Mouse (Mus musculus) hindbrain, postnatal 0 days (tissue): Measurements from ENCODE around the gene Sh3bp5. TPM values are rescaled to one million over a fixed set of nuclear protein-coding genes. Genes with fewer than 3 reads are reported as not detected.
A peak's percentile ranks its signal among the peaks of the same experiment; 100 is the strongest.

Source experiments
- ATAC-seq: fragments of 200-750 bp; cut with Nextera tagmentation; 2 replicates; pipeline ENCODE4 v1.8.0; 2017; ENCODE audit warnings: mild to moderate bottlenecking, moderate TSS enrichment, moderate library complexity
- DNase-seq: peaks from one replicate; pipeline ENCODE4 v3.0.0-alpha.2; 2015; ENCODE audit warnings: low spot score
- H3K27ac ChIP-seq: fragments of 300-500 bp; sonication (generic); 2 replicates; pipeline ENCODE4 v1.5.1; 2014; ENCODE audit warnings: mild to moderate bottlenecking
- H3K27me3 ChIP-seq: fragments of 300-500 bp; sonication (generic); 2 replicates; pipeline ENCODE4 v1.6.1; 2014; ENCODE audit warnings: low read length, mixed read lengths; ENCODE audit not compliant: insufficient read depth
- H3K36me3 ChIP-seq: fragments of 300-500 bp; sonication (generic); 2 replicates; pipeline ENCODE4 v1.6.1; 2014; ENCODE audit warnings: low read length, mixed read lengths; ENCODE audit not compliant: insufficient read depth
- H3K4me1 ChIP-seq: fragments of 300-500 bp; sonication (generic); 2 replicates; pipeline ENCODE4 v1.6.1; 2014; ENCODE audit warnings: antibody characterized with exemption, low read length, mixed read lengths; ENCODE audit not compliant: insufficient read depth
- H3K4me2 ChIP-seq: fragments of 300-500 bp; sonication (generic); 2 replicates; pipeline ENCODE4 v1.6.1; 2014; ENCODE audit warnings: low read depth, mild to moderate bottlenecking, low read length, moderate library complexity, mixed read lengths
- H3K4me3 ChIP-seq: fragments of 300-500 bp; sonication (generic); 2 replicates; pipeline ENCODE4 v1.5.1; 2014; ENCODE audit warnings: low read length
- H3K9ac ChIP-seq: fragments of 300-500 bp; sonication (generic); replicated peaks from 2 replicates; pipeline ENCODE4 v1.6.1; 2014; ENCODE audit warnings: mild to moderate bottlenecking, low read length, moderate library complexity, mixed read lengths
- H3K9me3 ChIP-seq: fragments of 300-500 bp; sonication (generic); 2 replicates; pipeline ENCODE4 v1.6.1; 2016; ENCODE audit warnings: low read length, mixed read lengths
- CTCF ChIP-seq: IDR thresholded peaks from 2 replicates; pipeline ENCODE4 v1.5.1; 2016; ENCODE audit warnings: antibody characterized with exemption, control low read depth, low read depth
- WGBS: fragments of 180-500 bp; shearing (Covaris S2); extraction: QIAGEN DNeasy Blood & Tissue Kit; methylation state at CpG from one replicate; pipeline ENCODE4 v1.1.7; 2014; 5-methylcytosine and 5-hydroxymethylcytosine counted together
- polyA plus RNA-seq: library from polyadenylated mRNA; unstranded; fragments of >200 nt; fragmentation: Nextera tagmentation; extraction: Ambion mirVana; gene quantifications from 2 replicates; pipeline ENCODE4 v1.2.1, GENCODE M21; 2015
- total RNA-seq: library from RNA; depleted of rRNA; stranded (reverse); fragments of >200 nt; gene quantifications from 2 replicates; pipeline ENCODE4 v1.2.3, GENCODE M21; 2014

Sh3bp5 gene
- total and polyA plus RNA-seq, 2 experiments from 2014 or later = 41.6 to 149 TPM

DNA sequence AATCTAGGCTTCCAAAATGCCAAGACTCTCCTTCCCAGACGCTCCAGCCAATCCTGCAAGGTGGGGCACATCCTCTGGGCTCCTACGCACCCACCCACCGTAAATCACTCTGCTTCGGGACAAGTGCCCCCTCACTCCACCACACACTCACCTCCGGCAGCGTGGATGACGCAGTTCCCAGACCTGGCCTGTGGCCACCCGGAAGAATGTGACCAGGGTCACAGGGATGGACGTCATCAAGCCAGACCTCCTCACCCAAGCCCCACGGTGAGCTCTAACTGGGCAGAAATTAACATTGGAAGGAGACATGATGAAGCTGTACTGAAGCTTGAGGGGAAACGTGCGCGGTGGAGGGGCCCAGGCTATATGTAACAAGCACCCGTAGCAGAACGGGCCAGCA is 28.7 kb downstream of the Sh3bp5 start:
- H3K27me3 ChIP-seq = no peaks in the 10 kb centered on the region
- TF ChIP-seq CTCF = no peak
- no peaks in the 10 kb centered on the region for H3K9me3 ChIP-seq
- H3K36me3 ChIP-seq = no peaks in the 10 kb centered on the region; the same call in 1 of the 2 replicates
- WGBS = 85% methylated on average over 15 of the region's 15 CpGs
- DNase-seq (no peak), ATAC-seq (no peak)
- H3K4me3 ChIP-seq = no peak overlapping the region
- no peak overlapping the region for H3K27ac ChIP-seq
- H3K9ac ChIP-seq = no peak overlapping the region
- H3K4me2 ChIP-seq = no peak overlapping the region
- H3K4me1 ChIP-seq = no peaks in the 10 kb centered on the region; the same call in 1 of the 2 replicates

DNA sequence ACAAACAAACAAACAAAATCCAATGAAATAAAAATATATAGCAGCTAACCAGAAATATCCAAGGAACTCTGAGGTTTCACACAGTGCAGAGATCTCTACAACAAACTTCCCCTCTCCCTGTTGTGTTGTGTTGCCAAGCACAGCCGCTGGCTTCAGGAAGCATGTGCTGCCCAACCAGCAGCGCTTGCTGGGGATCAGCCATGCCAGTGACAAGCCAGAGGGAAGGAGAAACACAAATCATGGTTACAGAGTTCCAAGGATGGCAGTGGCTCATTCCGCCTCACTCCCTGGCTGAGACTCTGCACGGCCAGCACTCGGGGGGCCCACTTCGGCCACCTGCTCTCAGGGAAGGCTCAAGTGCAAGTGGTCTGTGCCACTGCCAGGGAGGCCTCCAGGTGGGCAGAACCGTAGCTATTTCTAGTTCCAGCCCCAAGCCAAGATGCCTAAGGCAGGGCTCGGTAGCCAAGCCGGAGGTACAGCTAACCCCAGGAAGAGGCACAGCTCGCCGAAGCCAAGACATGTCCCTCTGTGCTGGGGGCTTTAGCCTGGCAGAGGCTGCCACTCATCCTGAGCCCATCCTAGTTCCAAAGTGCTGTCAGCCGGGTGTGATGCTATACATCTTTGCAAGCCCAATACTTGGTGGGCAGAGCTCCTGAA is 29.6 kb downstream of the Sh3bp5 start:
- 45% methylated on average over 12 of the region's 12 CpGs for WGBS
- Histone ChIP-seq H3K27me3 (no peaks in the 10 kb centered on the region), H3K9me3 (no peaks in the 10 kb centered on the region), H3K4me1 (no peaks in the 10 kb centered on the region; the same call in 1 of the 2 replicates), H3K4me3 (no peak overlapping the region), H3K27ac (peak overlapping the region; percentile 49; the same call in 1 of the 2 replicates), H3K4me2 (no peak overlapping the region), H3K9ac (0 out of 2 replicates have a peak overlapping the region, but pooled peaks have one; percentile 15), H3K36me3 (no peaks in the 10 kb centered on the region; the same call in 1 of the 2 replicates)
- ATAC-seq = peak; percentile 80
- peak; percentile 65 for DNase-seq
- TF ChIP-seq CTCF = no peak

DNA sequence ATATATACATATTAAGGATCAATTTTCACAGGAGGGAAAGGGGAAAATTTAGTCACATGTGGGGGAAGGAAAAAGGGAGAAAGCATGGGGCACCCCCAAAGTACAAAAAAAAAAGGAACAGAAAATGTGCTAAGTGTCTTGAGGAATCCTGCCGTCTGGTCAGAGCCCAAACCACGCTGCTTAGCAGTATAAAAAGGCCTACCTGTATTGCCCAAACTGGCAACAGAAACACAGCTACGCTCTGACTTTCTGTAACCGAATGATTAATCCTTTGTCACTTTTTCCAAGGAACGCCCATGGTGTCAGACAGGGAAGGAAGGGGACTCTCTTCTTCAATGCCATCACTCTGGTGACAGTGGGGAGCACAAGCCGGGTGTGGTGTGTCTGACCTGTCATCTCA is 30.2 kb downstream of the Sh3bp5 start:
- Histone ChIP-seq H3K4me1 (no peaks in the 10 kb centered on the region; the same call in 1 of the 2 replicates), H3K27me3 (no peaks in the 10 kb centered on the region), H3K9me3 (no peaks in the 10 kb centered on the region), H3K36me3 (peaks cover 3% of the 10 kb centered on the region; the same call in 1 of the 2 replicates), H3K27ac (no peak overlapping the region), H3K4me3 (no peak overlapping the region), H3K9ac (no peak overlapping the region), H3K4me2 (no peak overlapping the region)
- DNase-seq (no peak), ATAC-seq (no peak)
- 82% methylated on average over 6 of the region's 6 CpGs for WGBS
- no peak for TF ChIP-seq CTCF

GRCm38 (mm10) chr14:31404663-31405062 is 31.2 kb downstream of the Sh3bp5 start:
- Histone ChIP-seq H3K4me2 (no peak overlapping the region), H3K4me1 (no peaks in the 10 kb centered on the region; the same call in 1 of the 2 replicates), H3K27me3 (no peaks in the 10 kb centered on the region), H3K4me3 (no peak overlapping the region), H3K36me3 (peaks cover 7% of the 10 kb centered on the region; the same call in 1 of the 2 replicates), H3K9me3 (no peaks in the 10 kb centered on the region), H3K9ac (no peak overlapping the region), H3K27ac (no peak overlapping the region)
- DNase-seq (no peak), ATAC-seq (no peak)
- WGBS = 92% methylated on average over 4 of the region's 4 CpGs
- no peak for TF ChIP-seq CTCF

GRCm38 (mm10) chr14:31403995-31404394 is 31.9 kb downstream of the Sh3bp5 start:
- H3K36me3 ChIP-seq = peaks cover 7% of the 10 kb centered on the region; the same call in 1 of the 2 replicates
- 79% methylated on average over 8 of the region's 8 CpGs for WGBS
- no peaks in the 10 kb centered on the region for H3K9me3 ChIP-seq

GRCm38 (mm10) chr14:31403556-31403955 is 32.3 kb downstream of the Sh3bp5 start:
- no peak overlapping the region for H3K9ac ChIP-seq
- TF ChIP-seq CTCF = no peak
- H3K4me2 ChIP-seq = no peak overlapping the region
- ATAC-seq = no peak
- DNase-seq = no peak
- WGBS = 58% methylated on average over 9 of the region's 9 CpGs
- H3K4me1 ChIP-seq = no peaks in the 10 kb centered on the region; the same call in 1 of the 2 replicates
- H3K36me3 ChIP-seq = peaks cover 7% of the 10 kb centered on the region; the same call in 1 of the 2 replicates
- no peak overlapping the region for H3K4me3 ChIP-seq
- H3K27ac ChIP-seq = no peak overlapping the region
- H3K9me3 ChIP-seq = no peaks in the 10 kb centered on the region
- no peaks in the 10 kb centered on the region for H3K27me3 ChIP-seq

More at GRCm38 (mm10) chr14:31403995-31404394, 31.9 kb downstream of the Sh3bp5 start:
- Histone ChIP-seq H3K4me3 (no peak overlapping the region), H3K9ac (no peak overlapping the region), H3K4me1 (no peaks in the 10 kb centered on the region; the same call in 1 of the 2 replicates), H3K4me2 (no peak overlapping the region), H3K27ac (no peak overlapping the region), H3K27me3 (no peaks in the 10 kb centered on the region)
- TF ChIP-seq CTCF = no peak
- DNase-seq (no peak), ATAC-seq (no peak)

- H3K27me3 ChIP-seq = no peaks in the 10 kb centered on the region
- H3K9ac ChIP-seq = no peak overlapping the region
- ATAC-seq = no peak
- no peak overlapping the region for H3K4me3 ChIP-seq
- H3K36me3 ChIP-seq = peaks cover 7% of the 10 kb centered on the region; the same call in 1 of the 2 replicates
- H3K4me2 ChIP-seq = no peak overlapping the region
- WGBS = 78% methylated on average over 5 of the region's 5 CpGs
- TF ChIP-seq CTCF = no peak
- no peak overlapping the region for H3K27ac ChIP-seq
- no peak for DNase-seq
- no peaks in the 10 kb centered on the region for H3K9me3 ChIP-seq
- H3K4me1 ChIP-seq = no peaks in the 10 kb centered on the region
Measured at GRCm38 (mm10) chr14:31402693-31403092, 33.2 kb downstream of the Sh3bp5 start.
